Mouse (Mus musculus): ENCODE results near the gene Tnip1. TPM values are rescaled to one million over a fixed set of nuclear protein-coding genes. Genes with fewer than 3 reads are reported as not detected.

The Tnip1 gene
- polyA plus RNA-seq, 1 experiment from 2014 or later: 14.8 TPM

- WGBS: 92% methylated on average over 7 of the region's 7 CpGs
- Histone ChIP-seq H3K27ac (ENCODE audit: low read depth, low read length) (no peak overlapping the region), H3K4me2 (replicated peaks; ENCODE audit: low read depth, low read length) (no peak overlapping the region), H3K36me3 (ENCODE audit: control insufficient read depth, insufficient read depth, low read length) (peaks cover 30% of the 10 kb centered on the region; the same call in 1 of the 2 replicates), H3K9me3 (ENCODE audit: control insufficient read depth, low read length) (no peaks in the 10 kb centered on the region), H3K4me3 (ENCODE audit: low read length) (no peak overlapping the region), H3K9ac (ENCODE audit: low read depth, low read length) (no peak overlapping the region), H3K4me1 (ENCODE audit: control insufficient read depth, insufficient read depth, low read length) (no peaks in the 10 kb centered on the region), H3K27me3 (ENCODE audit: control insufficient read depth, insufficient read depth, low read length) (no peaks in the 10 kb centered on the region)
- no peak for ATAC-seq (ENCODE audit: low FRiP score, low TSS enrichment)
Observed at GRCm38 (mm10) chr11:54934198-54934597, 28.5 kb downstream of the Tnip1 start.

- no peak overlapping the region for H3K9ac ChIP-seq (ENCODE audit: low read depth, low read length)
- WGBS: 89% methylated on average over 6 of the region's 6 CpGs
- no peaks in the 10 kb centered on the region for H3K27me3 ChIP-seq (ENCODE audit: control insufficient read depth, insufficient read depth, low read length)
- no peak for ATAC-seq (ENCODE audit: low FRiP score, low TSS enrichment)
- no peaks in the 10 kb centered on the region for H3K9me3 ChIP-seq (ENCODE audit: control insufficient read depth, low read length)
- H3K27ac ChIP-seq (ENCODE audit: low read depth, low read length): no peak overlapping the region
- H3K4me3 ChIP-seq (ENCODE audit: low read length): no peak overlapping the region
- no peak overlapping the region for H3K4me2 ChIP-seq (replicated peaks; ENCODE audit: low read depth, low read length)
- peaks cover 28% of the 10 kb centered on the region for H3K36me3 ChIP-seq (ENCODE audit: control insufficient read depth, insufficient read depth, low read length)
- no peaks in the 10 kb centered on the region for H3K4me1 ChIP-seq (ENCODE audit: control insufficient read depth, insufficient read depth, low read length)
Observed at GRCm38 (mm10) chr11:54932540-54932939, 30.2 kb downstream of the Tnip1 start.

DNA sequence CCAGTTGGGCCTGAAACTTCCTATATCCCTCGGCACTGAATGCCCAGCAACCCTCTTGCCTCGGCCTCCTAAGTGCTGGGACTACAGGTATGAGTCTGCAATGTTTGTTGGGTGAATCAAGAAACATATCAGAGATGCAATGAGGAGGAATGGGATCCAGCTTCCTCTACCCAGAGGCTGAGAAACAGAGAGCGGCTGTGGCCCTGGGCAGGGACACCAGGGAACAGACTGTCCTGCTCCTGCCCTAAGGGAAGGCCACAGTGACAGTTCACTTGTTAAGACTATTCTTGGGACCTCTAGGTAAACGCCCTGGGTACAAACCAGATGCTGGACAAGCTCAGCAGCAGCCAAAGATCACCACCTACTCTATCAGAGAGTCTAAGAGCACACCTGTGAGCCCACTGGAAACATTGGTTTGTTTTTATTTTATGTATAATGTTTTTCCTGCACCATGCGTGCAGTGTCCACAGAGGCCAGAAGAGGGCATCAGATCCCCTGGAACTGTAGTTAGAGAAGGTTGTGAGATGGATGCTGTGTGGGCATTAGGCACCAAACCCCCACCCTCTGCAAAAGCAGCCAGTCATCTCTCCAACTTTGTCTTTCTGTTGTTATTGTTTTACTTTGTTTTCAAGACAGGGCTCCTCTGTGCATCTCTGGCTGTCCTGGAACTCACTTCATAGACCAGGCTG lies 31.2 kb downstream of the Tnip1 start:
- 74% methylated on average over 5 of the region's 5 CpGs for WGBS
- Histone ChIP-seq H3K9ac (ENCODE audit: low read depth, low read length) (no peak overlapping the region), H3K27ac (ENCODE audit: low read depth, low read length) (no peak overlapping the region), H3K9me3 (ENCODE audit: control insufficient read depth, low read length) (no peaks in the 10 kb centered on the region), H3K4me1 (ENCODE audit: control insufficient read depth, insufficient read depth, low read length) (no peaks in the 10 kb centered on the region), H3K36me3 (ENCODE audit: control insufficient read depth, insufficient read depth, low read length) (peaks cover 29% of the 10 kb centered on the region), H3K4me3 (ENCODE audit: low read length) (no peak overlapping the region), H3K4me2 (replicated peaks; ENCODE audit: low read depth, low read length) (no peak overlapping the region), H3K27me3 (ENCODE audit: control insufficient read depth, insufficient read depth, low read length) (no peaks in the 10 kb centered on the region)
- no peak for ATAC-seq (ENCODE audit: low FRiP score, low TSS enrichment)

- H3K9ac ChIP-seq (ENCODE audit: low read depth, low read length): no peak overlapping the region
- no peak overlapping the region for H3K4me3 ChIP-seq (ENCODE audit: low read length)
- 72% methylated on average over 7 of the region's 7 CpGs for WGBS
- H3K36me3 ChIP-seq (ENCODE audit: control insufficient read depth, insufficient read depth, low read length): peaks cover 38% of the 10 kb centered on the region
- H3K4me2 ChIP-seq (replicated peaks; ENCODE audit: low read depth, low read length): no peak overlapping the region
- no peaks in the 10 kb centered on the region for H3K9me3 ChIP-seq (ENCODE audit: control insufficient read depth, low read length)
- no peak for ATAC-seq (ENCODE audit: low FRiP score, low TSS enrichment)
- no peaks in the 10 kb centered on the region for H3K27me3 ChIP-seq (ENCODE audit: control insufficient read depth, insufficient read depth, low read length)
- no peaks in the 10 kb centered on the region for H3K4me1 ChIP-seq (ENCODE audit: control insufficient read depth, insufficient read depth, low read length)
- H3K27ac ChIP-seq (ENCODE audit: low read depth, low read length): no peak overlapping the region
Observed at GRCm38 (mm10) chr11:54930318-54930979, 32.3 kb downstream of the Tnip1 start.

DNA sequence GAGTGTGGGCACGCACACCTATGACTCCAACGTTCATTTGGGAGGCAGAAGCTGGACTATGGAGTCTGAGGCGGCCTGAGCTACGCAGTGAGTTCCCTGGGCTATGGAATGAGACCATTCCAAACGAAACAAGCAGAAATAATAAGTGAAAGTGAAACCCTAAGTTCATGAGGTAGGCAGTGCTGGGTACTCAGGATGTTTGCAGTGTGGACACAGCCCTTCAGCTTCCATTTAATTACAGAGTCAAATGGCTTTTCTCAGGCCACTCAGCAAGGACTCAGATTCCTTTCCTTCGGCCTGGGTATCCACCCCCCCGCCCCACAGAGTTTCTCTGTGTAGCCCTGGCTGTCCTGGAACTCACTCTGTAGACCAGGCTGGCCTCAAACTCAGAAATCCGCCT lies 33.0 kb downstream of the Tnip1 start:
- Histone ChIP-seq H3K27me3 (ENCODE audit: control insufficient read depth, insufficient read depth, low read length) (no peaks in the 10 kb centered on the region), H3K9ac (ENCODE audit: low read depth, low read length) (no peak overlapping the region), H3K4me3 (ENCODE audit: low read length) (no peak overlapping the region), H3K27ac (ENCODE audit: low read depth, low read length) (no peak overlapping the region), H3K36me3 (ENCODE audit: control insufficient read depth, insufficient read depth, low read length) (peaks cover 41% of the 10 kb centered on the region), H3K4me2 (replicated peaks; ENCODE audit: low read depth, low read length) (no peak overlapping the region), H3K4me1 (ENCODE audit: control insufficient read depth, insufficient read depth, low read length) (no peaks in the 10 kb centered on the region), H3K9me3 (ENCODE audit: control insufficient read depth, low read length) (no peaks in the 10 kb centered on the region)
- 87% methylated on average over 8 of the region's 8 CpGs for WGBS
- ATAC-seq (ENCODE audit: low FRiP score, low TSS enrichment): no peak

GRCm38 (mm10) chr11:54929290-54929689 lies 33.4 kb downstream of the Tnip1 start:
- Histone ChIP-seq H3K9me3 (ENCODE audit: control insufficient read depth, low read length) (no peaks in the 10 kb centered on the region), H3K36me3 (ENCODE audit: control insufficient read depth, insufficient read depth, low read length) (peaks cover 44% of the 10 kb centered on the region), H3K9ac (ENCODE audit: low read depth, low read length) (no peak overlapping the region), H3K4me3 (ENCODE audit: low read length) (no peak overlapping the region), H3K4me2 (replicated peaks; ENCODE audit: low read depth, low read length) (no peak overlapping the region), H3K4me1 (ENCODE audit: control insufficient read depth, insufficient read depth, low read length) (no peaks in the 10 kb centered on the region), H3K27ac (ENCODE audit: low read depth, low read length) (no peak overlapping the region), H3K27me3 (ENCODE audit: control insufficient read depth, insufficient read depth, low read length) (no peaks in the 10 kb centered on the region)
- no peak for ATAC-seq (ENCODE audit: low FRiP score, low TSS enrichment)
- WGBS: 93% methylated on average over 6 of the region's 6 CpGs

GRCm38 (mm10) chr11:54928886-54929285 lies 33.8 kb downstream of the Tnip1 start:
- H3K9me3 ChIP-seq (ENCODE audit: control insufficient read depth, low read length): no peaks in the 10 kb centered on the region
- WGBS: 83% methylated on average over 7 of the region's 7 CpGs
- peaks cover 47% of the 10 kb centered on the region for H3K36me3 ChIP-seq (ENCODE audit: control insufficient read depth, insufficient read depth, low read length)
- H3K9ac ChIP-seq (ENCODE audit: low read depth, low read length): no peak overlapping the region
- no peak overlapping the region for H3K4me3 ChIP-seq (ENCODE audit: low read length)
- no peak overlapping the region for H3K27ac ChIP-seq (ENCODE audit: low read depth, low read length)
- ATAC-seq (ENCODE audit: low FRiP score, low TSS enrichment): no peak
- H3K27me3 ChIP-seq (ENCODE audit: control insufficient read depth, insufficient read depth, low read length): no peaks in the 10 kb centered on the region
- no peak overlapping the region for H3K4me2 ChIP-seq (replicated peaks; ENCODE audit: low read depth, low read length)
- H3K4me1 ChIP-seq (ENCODE audit: control insufficient read depth, insufficient read depth, low read length): no peaks in the 10 kb centered on the region

GRCm38 (mm10) chr11:54928219-54928618 lies 34.5 kb downstream of the Tnip1 start:
- Histone ChIP-seq H3K27ac (ENCODE audit: low read depth, low read length) (no peak overlapping the region), H3K4me3 (ENCODE audit: low read length) (no peak overlapping the region), H3K4me1 (ENCODE audit: control insufficient read depth, insufficient read depth, low read length) (no peaks in the 10 kb centered on the region), H3K9me3 (ENCODE audit: control insufficient read depth, low read length) (no peaks in the 10 kb centered on the region), H3K9ac (ENCODE audit: low read depth, low read length) (no peak overlapping the region), H3K4me2 (replicated peaks; ENCODE audit: low read depth, low read length) (no peak overlapping the region), H3K36me3 (ENCODE audit: control insufficient read depth, insufficient read depth, low read length) (peaks cover 45% of the 10 kb centered on the region), H3K27me3 (ENCODE audit: control insufficient read depth, insufficient read depth, low read length) (no peaks in the 10 kb centered on the region)
- ATAC-seq (ENCODE audit: low FRiP score, low TSS enrichment): no peak
- WGBS: 80% methylated on average over 3 of the region's 3 CpGs

- Histone ChIP-seq H3K4me3 (ENCODE audit: low read length) (no peak overlapping the region), H3K4me1 (ENCODE audit: control insufficient read depth, insufficient read depth, low read length) (no peaks in the 10 kb centered on the region), H3K27ac (ENCODE audit: low read depth, low read length) (no peak overlapping the region), H3K36me3 (ENCODE audit: control insufficient read depth, insufficient read depth, low read length) (peaks cover 45% of the 10 kb centered on the region), H3K9ac (ENCODE audit: low read depth, low read length) (no peak overlapping the region), H3K27me3 (ENCODE audit: control insufficient read depth, insufficient read depth, low read length) (no peaks in the 10 kb centered on the region), H3K9me3 (ENCODE audit: control insufficient read depth, low read length) (no peaks in the 10 kb centered on the region), H3K4me2 (replicated peaks; ENCODE audit: low read depth, low read length) (no peak overlapping the region)
- peak; percentile 46; the same call in 1 of the 2 replicates for ATAC-seq (ENCODE audit: low FRiP score, low TSS enrichment)
- WGBS: 72% methylated on average over 14 of the region's 14 CpGs
Observed at GRCm38 (mm10) chr11:54927346-54928140, 35.2 kb downstream of the Tnip1 start.
